Mouse (Mus musculus): ENCODE results near the gene Rpl34.

The Rpl34 gene

GRCm38 (mm10) chr3:130712891-130713290 is 17.3 kb downstream of the Rpl34 start:
- DNase-seq (ENCODE audit: extremely low spot score): no peak

GRCm38 (mm10) chr3:130710103-130710502 is 20.1 kb downstream of the Rpl34 start:
- no peak for DNase-seq (ENCODE audit: extremely low spot score)

- peak; percentile 97 for DNase-seq (ENCODE audit: extremely low spot score)
These were observed 21.0 kb downstream of the Rpl34 start, which contains the start of gene Ostc for GRCm38 (mm10) chr3:130708967-130709924. Gene Ostc (minus strand): TSS chr3:130709444.

GRCm38 (mm10) chr3:130708529-130708928 is 21.7 kb downstream of the Rpl34 start:
- no peak for DNase-seq (ENCODE audit: extremely low spot score)

- DNase-seq (ENCODE audit: extremely low spot score): no peak
These were observed 27.9 kb downstream of the Rpl34 start for GRCm38 (mm10) chr3:130702289-130702688.

- DNase-seq (ENCODE audit: extremely low spot score): no peak
These were observed 32.6 kb downstream of the Rpl34 start for GRCm38 (mm10) chr3:130697622-130698021.

- DNase-seq (ENCODE audit: extremely low spot score): no peak
These were observed 35.5 kb downstream of the Rpl34 start for GRCm38 (mm10) chr3:130694705-130695104.

GRCm38 (mm10) chr3:130694041-130694593 is 36.1 kb downstream of the Rpl34 start:
- DNase-seq (ENCODE audit: extremely low spot score): no peak

- no peak for DNase-seq (ENCODE audit: extremely low spot score)
These were observed 38.5 kb downstream of the Rpl34 start for GRCm38 (mm10) chr3:130691596-130692170.

GRCm38 (mm10) chr3:130690834-130691595 is 39.2 kb downstream of the Rpl34 start:
- DNase-seq (ENCODE audit: extremely low spot score): peak; percentile 60

- DNase-seq (ENCODE audit: extremely low spot score): peak; percentile 74
These were observed 40.6 kb downstream of the Rpl34 start for GRCm38 (mm10) chr3:130689630-130690029.

GRCm38 (mm10) chr3:130687051-130687450 is 43.1 kb downstream of the Rpl34 start:
- no peak for DNase-seq (ENCODE audit: extremely low spot score)

- DNase-seq (ENCODE audit: extremely low spot score): no peak
These were observed 45.2 kb downstream of the Rpl34 start for GRCm38 (mm10) chr3:130685014-130685366.

GRCm38 (mm10) chr3:130684276-130685013 is 45.8 kb downstream of the Rpl34 start:
- no peak for DNase-seq (ENCODE audit: extremely low spot score)

GRCm38 (mm10) chr3:130683836-130684235 is 46.4 kb downstream of the Rpl34 start:
- DNase-seq (ENCODE audit: extremely low spot score): no peak

GRCm38 (mm10) chr3:130682183-130682582 is 48.0 kb downstream of the Rpl34 start:
- no peak for DNase-seq (ENCODE audit: extremely low spot score)

- DNase-seq (ENCODE audit: extremely low spot score): no peak
These were observed 49.0 kb downstream of the Rpl34 start for GRCm38 (mm10) chr3:130681226-130681625.

- DNase-seq (ENCODE audit: extremely low spot score): no peak
These were observed 52.3 kb downstream of the Rpl34 start for GRCm38 (mm10) chr3:130677671-130678460.

Measured in embryo, embryonic 9.5 days (tissue).